Mouse (Mus musculus): ENCODE measurements around the gene Olfml2b. TPM values are rescaled to one million over a fixed set of nuclear protein-coding genes. Genes with fewer than 3 reads are reported as not detected.

Olfml2b gene
- polyA plus RNA-seq, 1 experiment, result 5.9 TPM

GRCm38 (mm10) chr1:170645896-170646605, 1.7 kb downstream of the Olfml2b start:
- Histone ChIP-seq H3K4me3 (ENCODE audit: insufficient read depth, low read length) (peak overlapping the region; percentile 35), H3K27ac (ENCODE audit: insufficient read depth, low read length) (no peak overlapping the region), H3K4me1 (ENCODE audit: control insufficient read depth, insufficient read depth, low read length) (no peaks in the 10 kb centered on the region)
- TF ChIP-seq CTCF (IDR thresholded peaks at IDR 0.05; ENCODE audit: extremely low read depth, insufficient read depth, low read length) (no peak), POLR2A (IDR thresholded peaks at IDR 0.05; ENCODE audit: extremely low read depth, insufficient read depth, low read length) (no peak)

GRCm38 (mm10) chr1:170646606-170647287, 2.4 kb downstream of the Olfml2b start:
- no peaks in the 10 kb centered on the region for H3K4me1 ChIP-seq (ENCODE audit: control insufficient read depth, insufficient read depth, low read length)
- no peak for TF ChIP-seq CTCF (IDR thresholded peaks at IDR 0.05; ENCODE audit: extremely low read depth, insufficient read depth, low read length)
- TF ChIP-seq POLR2A (IDR thresholded peaks at IDR 0.05; ENCODE audit: extremely low read depth, insufficient read depth, low read length), result no peak
- H3K27ac ChIP-seq (ENCODE audit: insufficient read depth, low read length), result peak overlapping the region; percentile 3; the same call in 1 of the 2 replicates
- no peak overlapping the region for H3K4me3 ChIP-seq (ENCODE audit: insufficient read depth, low read length)

- Histone ChIP-seq H3K27ac (ENCODE audit: insufficient read depth, low read length) (no peak overlapping the region), H3K4me1 (ENCODE audit: control insufficient read depth, insufficient read depth, low read length) (no peaks in the 10 kb centered on the region), H3K4me3 (ENCODE audit: insufficient read depth, low read length) (no peak overlapping the region)
- TF ChIP-seq POLR2A (IDR thresholded peaks at IDR 0.05; ENCODE audit: extremely low read depth, insufficient read depth, low read length) (no peak), CTCF (IDR thresholded peaks at IDR 0.05; ENCODE audit: extremely low read depth, insufficient read depth, low read length) (no peak)
Observed at GRCm38 (mm10) chr1:170647381-170647780, 3.0 kb downstream of the Olfml2b start.

- no peak overlapping the region for H3K27ac ChIP-seq (ENCODE audit: insufficient read depth, low read length)
- TF ChIP-seq POLR2A (IDR thresholded peaks at IDR 0.05; ENCODE audit: extremely low read depth, insufficient read depth, low read length) (no peak), CTCF (IDR thresholded peaks at IDR 0.05; ENCODE audit: extremely low read depth, insufficient read depth, low read length) (no peak)
- H3K4me1 ChIP-seq (ENCODE audit: control insufficient read depth, insufficient read depth, low read length), result no peaks in the 10 kb centered on the region
- H3K4me3 ChIP-seq (ENCODE audit: insufficient read depth, low read length), result no peak overlapping the region
Observed at GRCm38 (mm10) chr1:170647971-170648514, 3.7 kb downstream of the Olfml2b start.

GRCm38 (mm10) chr1:170651046-170651723, 6.9 kb downstream of the Olfml2b start:
- no peak overlapping the region for H3K4me3 ChIP-seq (ENCODE audit: insufficient read depth, low read length)
- H3K4me1 ChIP-seq (ENCODE audit: control insufficient read depth, insufficient read depth, low read length), result no peaks in the 10 kb centered on the region
- no peak overlapping the region for H3K27ac ChIP-seq (ENCODE audit: insufficient read depth, low read length)
- TF ChIP-seq CTCF (IDR thresholded peaks at IDR 0.05; ENCODE audit: extremely low read depth, insufficient read depth, low read length) (no peak), POLR2A (IDR thresholded peaks at IDR 0.05; ENCODE audit: extremely low read depth, insufficient read depth, low read length) (no peak)

GRCm38 (mm10) chr1:170651989-170652740, 7.8 kb downstream of the Olfml2b start:
- Histone ChIP-seq H3K4me3 (ENCODE audit: insufficient read depth, low read length) (no peak overlapping the region), H3K4me1 (ENCODE audit: control insufficient read depth, insufficient read depth, low read length) (no peaks in the 10 kb centered on the region), H3K27ac (ENCODE audit: insufficient read depth, low read length) (no peak overlapping the region)
- no peak for TF ChIP-seq POLR2A (IDR thresholded peaks at IDR 0.05; ENCODE audit: extremely low read depth, insufficient read depth, low read length)
- TF ChIP-seq CTCF (IDR thresholded peaks at IDR 0.05; ENCODE audit: extremely low read depth, insufficient read depth, low read length), result no peak

GRCm38 (mm10) chr1:170655280-170655917, 11.1 kb downstream of the Olfml2b start:
- no peak for TF ChIP-seq POLR2A (IDR thresholded peaks at IDR 0.05; ENCODE audit: extremely low read depth, insufficient read depth, low read length)
- TF ChIP-seq CTCF (IDR thresholded peaks at IDR 0.05; ENCODE audit: extremely low read depth, insufficient read depth, low read length), result no peak
- Histone ChIP-seq H3K4me3 (ENCODE audit: insufficient read depth, low read length) (no peak overlapping the region), H3K27ac (ENCODE audit: insufficient read depth, low read length) (no peak overlapping the region), H3K4me1 (ENCODE audit: control insufficient read depth, insufficient read depth, low read length) (no peaks in the 10 kb centered on the region)

GRCm38 (mm10) chr1:170656518-170657227, 12.3 kb downstream of the Olfml2b start:
- TF ChIP-seq POLR2A (IDR thresholded peaks at IDR 0.05; ENCODE audit: extremely low read depth, insufficient read depth, low read length) (no peak), CTCF (IDR thresholded peaks at IDR 0.05; ENCODE audit: extremely low read depth, insufficient read depth, low read length) (no peak)
- no peak overlapping the region for H3K4me3 ChIP-seq (ENCODE audit: insufficient read depth, low read length)
- no peaks in the 10 kb centered on the region for H3K4me1 ChIP-seq (ENCODE audit: control insufficient read depth, insufficient read depth, low read length)
- no peak overlapping the region for H3K27ac ChIP-seq (ENCODE audit: insufficient read depth, low read length)

All from cortical plate, adult 2 months (tissue).